Mouse (Mus musculus): Measurements from ENCODE around the gene Mrps16. TPM values are rescaled to one million over a fixed set of nuclear protein-coding genes. Genes with fewer than 3 reads are reported as not detected.
A peak's percentile ranks its signal among the peaks of the same experiment; 100 is the strongest.

Mrps16 gene
- polyA plus RNA-seq, 1 experiment from 2014 or later = 74.7 TPM

DNA sequence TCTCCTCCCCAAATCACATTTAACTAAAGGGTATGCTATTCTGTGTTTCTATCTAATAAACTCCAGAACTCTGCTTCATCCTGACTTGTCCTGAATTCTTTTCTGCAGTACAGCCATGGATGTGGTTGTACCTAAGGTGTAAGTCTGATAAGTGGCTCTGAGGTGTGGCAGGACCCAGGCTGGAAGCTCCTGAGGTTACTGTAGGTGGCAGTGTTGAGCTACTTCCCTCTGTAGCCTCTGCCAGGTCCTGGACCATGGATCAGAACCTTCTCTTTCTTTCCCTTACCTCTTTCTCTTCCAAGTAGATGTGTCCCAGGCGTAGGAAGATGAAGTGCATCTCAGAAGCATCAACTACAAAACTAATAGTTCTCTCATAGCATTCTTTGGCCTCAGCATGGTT, 6.6 kb upstream of the Mrps16 start:
- Histone ChIP-seq H3K27ac (ENCODE audit: low read depth, low read length) (no peak overlapping the region), H3K4me2 (replicated peaks; ENCODE audit: low read depth, low read length) (no peak overlapping the region), H3K27me3 (ENCODE audit: control insufficient read depth, insufficient read depth, low read length) (no peaks in the 10 kb centered on the region), H3K4me3 (ENCODE audit: low read depth, low read length) (no peak overlapping the region), H3K9ac (ENCODE audit: low read depth, low read length) (no peak overlapping the region), H3K4me1 (replicated peaks; ENCODE audit: control insufficient read depth, insufficient read depth, low read length) (no peaks in the 10 kb centered on the region), H3K9me3 (ENCODE audit: control insufficient read depth, low read length) (no peaks in the 10 kb centered on the region), H3K36me3 (ENCODE audit: control insufficient read depth, insufficient read depth, low read length) (no peaks in the 10 kb centered on the region)
- WGBS = 83% methylated on average over 1 of the region's 1 CpGs
- DNase-seq (ENCODE audit: low spot score) (peak; percentile 35), ATAC-seq (ENCODE audit: low FRiP score) (no peak)

DNA sequence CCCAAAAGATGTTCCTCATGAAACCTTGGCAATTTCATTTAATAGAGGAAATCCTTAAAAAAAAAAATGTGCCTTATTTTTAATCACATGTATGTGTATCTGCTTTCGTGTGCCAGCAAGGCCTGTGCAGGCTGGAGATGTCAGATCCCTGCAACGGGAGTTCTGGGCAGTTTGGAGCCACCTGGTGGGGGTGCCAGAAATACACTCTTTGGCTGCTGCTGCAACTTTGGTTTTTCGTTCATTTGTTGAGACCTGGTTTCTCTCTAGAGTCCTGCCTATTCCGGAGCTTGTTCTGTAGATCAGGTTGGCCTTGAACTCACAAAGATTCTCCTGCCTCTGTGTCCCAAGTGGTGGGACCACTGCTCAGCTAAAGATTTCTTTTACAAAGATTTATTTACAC, 5.4 kb upstream of the Mrps16 start:
- Histone ChIP-seq H3K36me3 (ENCODE audit: control insufficient read depth, insufficient read depth, low read length) (no peaks in the 10 kb centered on the region), H3K27me3 (ENCODE audit: control insufficient read depth, insufficient read depth, low read length) (no peaks in the 10 kb centered on the region), H3K27ac (ENCODE audit: low read depth, low read length) (no peak overlapping the region), H3K9me3 (ENCODE audit: control insufficient read depth, low read length) (no peaks in the 10 kb centered on the region), H3K4me1 (replicated peaks; ENCODE audit: control insufficient read depth, insufficient read depth, low read length) (no peaks in the 10 kb centered on the region), H3K4me2 (replicated peaks; ENCODE audit: low read depth, low read length) (no peak overlapping the region), H3K4me3 (ENCODE audit: low read depth, low read length) (no peak overlapping the region), H3K9ac (ENCODE audit: low read depth, low read length) (no peak overlapping the region)
- ATAC-seq (ENCODE audit: low FRiP score) = no peak
- peak; percentile 13 for DNase-seq (ENCODE audit: low spot score)
- WGBS = 38% methylated on average over 4 of the region's 4 CpGs

DNA sequence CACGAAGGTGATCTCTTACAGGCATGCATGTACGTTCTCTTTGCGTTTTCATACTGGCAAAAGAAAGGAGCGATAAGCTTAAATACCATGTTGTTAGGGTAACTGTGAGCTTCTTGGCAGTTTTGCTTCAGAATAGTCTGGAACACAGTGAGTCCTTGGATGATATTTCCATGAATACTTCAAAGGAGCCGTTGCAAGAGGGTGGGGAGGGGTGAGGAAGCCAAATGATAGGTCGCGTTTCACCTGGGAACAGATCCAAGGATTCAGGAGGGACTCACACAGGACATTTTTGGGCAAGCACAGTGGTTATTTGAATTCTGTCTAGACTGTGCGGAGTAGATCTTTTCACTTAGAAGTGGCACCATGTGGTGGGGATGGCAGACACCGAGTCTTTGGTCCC, 3.8 kb upstream of the Mrps16 start:
- H3K4me1 ChIP-seq (replicated peaks; ENCODE audit: control insufficient read depth, insufficient read depth, low read length) = no peaks in the 10 kb centered on the region
- no peaks in the 10 kb centered on the region for H3K27me3 ChIP-seq (ENCODE audit: control insufficient read depth, insufficient read depth, low read length)
- no peak overlapping the region for H3K9ac ChIP-seq (ENCODE audit: low read depth, low read length)
- H3K4me3 ChIP-seq (ENCODE audit: low read depth, low read length) = no peak overlapping the region
- H3K27ac ChIP-seq (ENCODE audit: low read depth, low read length) = no peak overlapping the region
- DNase-seq (ENCODE audit: low spot score) (no peak), ATAC-seq (ENCODE audit: low FRiP score) (no peak)
- no peaks in the 10 kb centered on the region for H3K9me3 ChIP-seq (ENCODE audit: control insufficient read depth, low read length)
- WGBS = 85% methylated on average over 9 of the region's 9 CpGs
- no peaks in the 10 kb centered on the region for H3K36me3 ChIP-seq (ENCODE audit: control insufficient read depth, insufficient read depth, low read length)
- H3K4me2 ChIP-seq (replicated peaks; ENCODE audit: low read depth, low read length) = no peak overlapping the region

- Histone ChIP-seq H3K4me1 (replicated peaks; ENCODE audit: control insufficient read depth, insufficient read depth, low read length) (0 out of 2 replicates have a peak, but pooled peaks cover 4% of the 10 kb centered on the region), H3K4me2 (replicated peaks; ENCODE audit: low read depth, low read length) (no peak overlapping the region), H3K27ac (ENCODE audit: low read depth, low read length) (no peak overlapping the region), H3K4me3 (ENCODE audit: low read depth, low read length) (no peak overlapping the region), H3K9me3 (ENCODE audit: control insufficient read depth, low read length) (no peaks in the 10 kb centered on the region), H3K36me3 (ENCODE audit: control insufficient read depth, insufficient read depth, low read length) (no peaks in the 10 kb centered on the region; the same call in 1 of the 2 replicates), H3K9ac (ENCODE audit: low read depth, low read length) (no peak overlapping the region), H3K27me3 (ENCODE audit: control insufficient read depth, insufficient read depth, low read length) (no peaks in the 10 kb centered on the region)
- no peak for ATAC-seq (ENCODE audit: low FRiP score)
- DNase-seq (ENCODE audit: low spot score) = no peak
- 93% methylated on average over 4 of the region's 4 CpGs for WGBS
Observed at GRCm38 (mm10) chr14:20392326-20392725, 1.1 kb downstream of the Mrps16 start.

DNA sequence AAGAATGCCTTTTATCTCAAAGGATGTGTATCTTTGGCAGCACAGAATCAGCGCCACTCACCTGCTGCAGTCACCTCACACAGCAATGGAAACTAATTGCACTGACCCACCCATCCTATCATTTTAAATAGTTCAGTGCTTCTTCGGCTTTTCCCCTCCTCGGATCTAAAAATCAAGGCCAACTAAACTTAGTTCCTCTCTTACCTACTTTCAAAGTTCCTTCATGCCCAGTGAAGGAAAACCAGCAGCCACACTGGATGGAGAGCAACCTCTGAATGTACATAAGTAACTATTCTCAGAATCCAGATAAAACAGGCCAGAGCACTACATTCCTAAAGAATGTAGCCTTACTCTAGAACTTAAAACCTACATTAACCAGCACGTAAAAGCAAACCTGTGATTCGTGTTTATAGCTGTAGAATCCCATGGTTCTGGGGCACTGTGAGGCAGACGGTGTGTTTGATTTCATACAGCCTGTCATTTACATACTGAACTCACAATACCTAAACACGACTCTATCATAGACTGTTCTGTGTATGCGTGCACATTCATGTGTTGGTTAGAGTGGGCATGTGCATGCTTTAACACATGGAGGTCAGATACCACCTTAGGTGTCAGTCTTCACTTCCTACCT, 3.9 kb downstream of the Mrps16 start:
- H3K4me1 ChIP-seq (replicated peaks; ENCODE audit: control insufficient read depth, insufficient read depth, low read length) = peaks cover 10% of the 10 kb centered on the region
- ATAC-seq (ENCODE audit: low FRiP score) (no peak), DNase-seq (ENCODE audit: low spot score) (no peak)
- no peak overlapping the region for H3K9ac ChIP-seq (ENCODE audit: low read depth, low read length)
- H3K36me3 ChIP-seq (ENCODE audit: control insufficient read depth, insufficient read depth, low read length) = no peaks in the 10 kb centered on the region; the same call in 1 of the 2 replicates
- 92% methylated on average over 8 of the region's 8 CpGs for WGBS
- no peak overlapping the region for H3K27ac ChIP-seq (ENCODE audit: low read depth, low read length)
- H3K9me3 ChIP-seq (ENCODE audit: control insufficient read depth, low read length) = no peaks in the 10 kb centered on the region
- peak overlapping the region; percentile 74; the same call in 1 of the 2 replicates for H3K4me3 ChIP-seq (ENCODE audit: low read depth, low read length)
- H3K27me3 ChIP-seq (ENCODE audit: control insufficient read depth, insufficient read depth, low read length) = no peaks in the 10 kb centered on the region
- no peak overlapping the region for H3K4me2 ChIP-seq (replicated peaks; ENCODE audit: low read depth, low read length)

- ATAC-seq (ENCODE audit: low FRiP score) (peak; percentile 75), DNase-seq (ENCODE audit: low spot score) (peak; percentile 96)
- Histone ChIP-seq H3K27ac (ENCODE audit: low read depth, low read length) (peak within 1 kb of the TSS; percentile 39; the same call in 1 of the 2 replicates), H3K4me2 (replicated peaks; ENCODE audit: low read depth, low read length) (peak within 1 kb of the TSS; percentile 78), H3K4me1 (replicated peaks; ENCODE audit: control insufficient read depth, insufficient read depth, low read length) (peaks cover 10% of the 10 kb centered on the region), H3K4me3 (ENCODE audit: low read depth, low read length) (peak within 1 kb of the TSS; percentile 74), H3K9ac (ENCODE audit: low read depth, low read length) (peak within 1 kb of the TSS; percentile 78), H3K36me3 (ENCODE audit: control insufficient read depth, insufficient read depth, low read length) (no peaks in the 10 kb centered on the region; the same call in 1 of the 2 replicates), H3K9me3 (ENCODE audit: control insufficient read depth, low read length) (no peaks in the 10 kb centered on the region), H3K27me3 (ENCODE audit: control insufficient read depth, insufficient read depth, low read length) (no peaks in the 10 kb centered on the region)
- under 1% methylated on average over 55 of the region's 59 CpGs for WGBS
Observed at GRCm38 (mm10) chr14:20388441-20389129, 4.8 kb downstream of the Mrps16 start, which contains the start of gene Dnajc9. Dnajc9 (minus strand) TSS chr14:20388910.

DNA sequence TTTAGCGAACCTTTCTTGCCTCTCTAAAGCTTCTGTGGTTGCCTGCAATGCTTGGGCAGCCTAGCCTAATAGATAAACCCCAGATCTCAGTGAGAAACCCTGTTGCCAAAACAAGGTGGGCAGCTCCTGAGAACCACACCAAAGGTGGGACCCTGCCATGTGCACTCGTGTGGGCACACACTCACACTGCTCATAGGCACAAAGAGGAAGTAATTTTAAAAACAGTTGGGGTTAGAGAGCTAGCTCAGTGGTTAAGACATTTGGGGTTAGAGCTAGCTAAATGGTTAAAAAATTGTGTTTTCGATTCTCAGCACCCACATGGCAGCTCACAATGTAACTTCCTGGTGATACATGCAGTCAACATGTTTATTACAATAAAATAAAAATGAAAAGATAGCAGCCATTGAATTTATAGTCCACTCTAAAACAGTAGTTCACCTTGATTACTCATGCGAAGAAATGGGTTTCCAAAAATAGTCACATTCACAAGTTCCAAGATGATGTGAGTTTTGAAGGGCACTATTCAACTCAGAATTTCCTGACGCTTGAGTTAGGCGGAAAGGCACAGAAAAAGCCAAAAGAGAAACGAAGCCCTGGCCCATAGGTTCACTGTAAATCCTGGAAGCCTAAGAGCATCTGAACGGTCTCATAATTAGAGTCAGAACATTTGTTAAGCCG, 13.5 kb downstream of the Mrps16 start:
- H3K4me3 ChIP-seq (ENCODE audit: low read depth, low read length) = no peak overlapping the region
- H3K36me3 ChIP-seq (ENCODE audit: control insufficient read depth, insufficient read depth, low read length) = 0 out of 2 replicates have a peak, but pooled peaks cover 2% of the 10 kb centered on the region
- no peak overlapping the region for H3K27ac ChIP-seq (ENCODE audit: low read depth, low read length)
- no peaks in the 10 kb centered on the region for H3K9me3 ChIP-seq (ENCODE audit: control insufficient read depth, low read length)
- no peaks in the 10 kb centered on the region for H3K4me1 ChIP-seq (replicated peaks; ENCODE audit: control insufficient read depth, insufficient read depth, low read length)
- WGBS = 91% methylated on average over 9 of the region's 9 CpGs
- no peak overlapping the region for H3K9ac ChIP-seq (ENCODE audit: low read depth, low read length)
- DNase-seq (ENCODE audit: low spot score) (no peak), ATAC-seq (ENCODE audit: low FRiP score) (no peak)
- no peak overlapping the region for H3K4me2 ChIP-seq (replicated peaks; ENCODE audit: low read depth, low read length)
- no peaks in the 10 kb centered on the region for H3K27me3 ChIP-seq (ENCODE audit: control insufficient read depth, insufficient read depth, low read length)

GRCm38 (mm10) chr14:20379087-20379640, 14.3 kb downstream of the Mrps16 start:
- Histone ChIP-seq H3K27ac (ENCODE audit: low read depth, low read length) (no peak overlapping the region), H3K36me3 (ENCODE audit: control insufficient read depth, insufficient read depth, low read length) (0 out of 2 replicates have a peak, but pooled peaks cover 2% of the 10 kb centered on the region), H3K4me1 (replicated peaks; ENCODE audit: control insufficient read depth, insufficient read depth, low read length) (no peaks in the 10 kb centered on the region), H3K4me2 (replicated peaks; ENCODE audit: low read depth, low read length) (no peak overlapping the region), H3K4me3 (ENCODE audit: low read depth, low read length) (no peak overlapping the region), H3K9me3 (ENCODE audit: control insufficient read depth, low read length) (no peaks in the 10 kb centered on the region), H3K9ac (ENCODE audit: low read depth, low read length) (no peak overlapping the region), H3K27me3 (ENCODE audit: control insufficient read depth, insufficient read depth, low read length) (no peaks in the 10 kb centered on the region)
- ATAC-seq (ENCODE audit: low FRiP score) (no peak), DNase-seq (ENCODE audit: low spot score) (no peak)
- WGBS = 94% methylated on average over 5 of the region's 5 CpGs
